Mouse (Mus musculus) erythroblast, embryonic 14.5 days (primary cell): ENCODE data around the gene Slamf7.

Experiments
- GATA1 ChIP-seq: IDR thresholded peaks from 2 replicates; pipeline ENCODE4 v1.6.1; 2012; ENCODE audit warnings: low read length, inconsistent platforms, mixed read lengths
- TAL1 ChIP-seq: IDR thresholded peaks from 3 replicates; pipeline ENCODE4 v1.6.1; 2012; ENCODE audit warnings: low read length, inconsistent platforms, mixed read lengths

DNA sequence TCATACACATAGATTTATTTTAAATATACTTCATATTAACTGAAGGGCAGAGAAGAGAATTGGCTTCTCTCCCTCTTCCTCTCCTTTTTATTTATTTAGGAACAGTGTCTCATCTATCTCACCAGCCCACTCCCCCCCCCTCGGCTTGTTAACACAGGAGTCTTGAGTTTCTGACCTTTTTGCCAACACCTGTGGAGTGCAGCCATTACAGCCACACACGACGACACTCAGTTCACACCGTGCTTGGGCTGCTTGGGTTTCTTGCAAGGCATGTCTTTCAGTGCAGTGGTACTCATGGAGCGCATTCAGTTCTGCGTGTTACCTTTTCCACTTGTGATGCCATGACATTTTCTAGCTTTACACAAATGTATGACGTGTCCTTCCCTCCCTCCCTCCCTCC, 22.8 kb downstream of the Slamf7 start:
- TF ChIP-seq GATA1: no peak
- TF ChIP-seq TAL1: no peak
